Mouse (Mus musculus) ES-Bruce4 (cell line): ENCODE results near the gene Zfp52. TPM values are rescaled to one million over a fixed set of nuclear protein-coding genes. Genes with fewer than 3 reads are reported as not detected.

Source experiments
- H3K27ac ChIP-seq: 2 replicates; pipeline ENCODE4 v1.5.1; 2012; ENCODE audit warnings: low read length, inconsistent platforms; ENCODE audit not compliant: insufficient read depth
- H3K27me3 ChIP-seq: 2 replicates; pipeline ENCODE4 v1.6.1; 2012; ENCODE audit warnings: mild to moderate bottlenecking, low read length, inconsistent platforms; ENCODE audit not compliant: control insufficient read depth, poor library complexity, insufficient read depth, severe bottlenecking
- H3K36me3 ChIP-seq: 2 replicates; pipeline ENCODE4 v1.6.1; 2012; ENCODE audit warnings: inconsistent platforms, mild to moderate bottlenecking, low read length, moderate library complexity; ENCODE audit not compliant: control insufficient read depth, poor library complexity, insufficient read depth, severe bottlenecking
- H3K4me1 ChIP-seq: one replicate; pipeline ENCODE4 v1.8.1; 2011; ENCODE audit warnings: low read length; ENCODE audit not compliant: control insufficient read depth, insufficient read depth
- H3K4me3 ChIP-seq: 2 replicates; pipeline ENCODE4 v1.5.1; 2011; ENCODE audit warnings: low read depth, mild to moderate bottlenecking, low read length
- H3K9ac ChIP-seq: 2 replicates; pipeline ENCODE4 v1.6.1; 2012; ENCODE audit warnings: low read depth, mild to moderate bottlenecking, inconsistent platforms; ENCODE audit not compliant: poor library complexity, severe bottlenecking
- H3K9me3 ChIP-seq: replicated peaks from 2 replicates; pipeline ENCODE4 v1.6.1; 2012; ENCODE audit warnings: mild to moderate bottlenecking, low read length, inconsistent platforms; ENCODE audit not compliant: control insufficient read depth, poor library complexity, insufficient read depth, severe bottlenecking
- CTCF ChIP-seq: IDR thresholded peaks from one replicate; pipeline ENCODE4 v1.8.1; 2011; ENCODE audit warnings: low read depth, low read length
- EP300 ChIP-seq: IDR thresholded peaks from 2 replicates; pipeline ENCODE4 v1.6.1; 2011; ENCODE audit warnings: low read depth, low read length; ENCODE audit not compliant: insufficient read depth
- POLR2A ChIP-seq: IDR thresholded peaks from one replicate; pipeline ENCODE4 v1.8.1; 2011; ENCODE audit warnings: low read length; ENCODE audit not compliant: insufficient read depth
- polyA plus RNA-seq: library from polyadenylated mRNA; stranded (reverse); fragments of >200 nt; gene quantifications from 2 replicates; pipeline ENCODE4 v1.2.4, GENCODE M21; 2011; ENCODE audit warnings: low read depth; ENCODE audit not compliant: missing spikeins, insufficient read depth, insufficient read length

Gene Zfp52
- polyA plus RNA-seq, 1 experiment, result 10.5 TPM

- Histone ChIP-seq H3K4me1 (no peaks in the 10 kb centered on the region), H3K4me3 (no peak overlapping the region), H3K36me3 (no peaks in the 10 kb centered on the region), H3K9me3 (no peaks in the 10 kb centered on the region), H3K27ac (peak overlapping the region; percentile 21; the same call in 1 of the 2 replicates), H3K27me3 (no peaks in the 10 kb centered on the region), H3K9ac (no peak overlapping the region)
- TF ChIP-seq CTCF (no peak), POLR2A (no peak), EP300 (no peak)
These were observed 761 bp upstream of the Zfp52 start for GRCm38 (mm10) chr17:21534460-21535095.

GRCm38 (mm10) chr17:21536096-21536495 is 757 bp downstream of the Zfp52 start:
- H3K4me1 ChIP-seq, result no peaks in the 10 kb centered on the region
- H3K36me3 ChIP-seq, result no peaks in the 10 kb centered on the region
- no peak overlapping the region for H3K27ac ChIP-seq
- no peak for TF ChIP-seq CTCF
- no peak for TF ChIP-seq EP300
- no peak for TF ChIP-seq POLR2A
- H3K27me3 ChIP-seq, result no peaks in the 10 kb centered on the region
- peak overlapping the region; percentile 90 for H3K4me3 ChIP-seq
- H3K9me3 ChIP-seq, result no peaks in the 10 kb centered on the region
- peak overlapping the region; percentile 59 for H3K9ac ChIP-seq

GRCm38 (mm10) chr17:21536676-21537075 is 1.3 kb downstream of the Zfp52 start:
- H3K9me3 ChIP-seq, result no peaks in the 10 kb centered on the region
- no peak for TF ChIP-seq POLR2A
- TF ChIP-seq CTCF, result no peak
- TF ChIP-seq EP300, result no peak
- H3K27ac ChIP-seq, result no peak overlapping the region
- no peaks in the 10 kb centered on the region for H3K36me3 ChIP-seq
- H3K27me3 ChIP-seq, result no peaks in the 10 kb centered on the region
- no peak overlapping the region for H3K4me3 ChIP-seq
- H3K9ac ChIP-seq, result peak overlapping the region; percentile 59
- H3K4me1 ChIP-seq, result no peaks in the 10 kb centered on the region

- no peaks in the 10 kb centered on the region for H3K4me1 ChIP-seq
- no peak overlapping the region for H3K27ac ChIP-seq
- no peak overlapping the region for H3K4me3 ChIP-seq
- no peaks in the 10 kb centered on the region for H3K9me3 ChIP-seq
- TF ChIP-seq POLR2A (no peak), CTCF (no peak), EP300 (no peak)
- H3K9ac ChIP-seq, result no peak overlapping the region
- no peaks in the 10 kb centered on the region; the same call in 1 of the 2 replicates for H3K36me3 ChIP-seq
- no peaks in the 10 kb centered on the region for H3K27me3 ChIP-seq
These were observed 22.5 kb downstream of the Zfp52 start for GRCm38 (mm10) chr17:21557831-21558230.

- no peaks in the 10 kb centered on the region for H3K9me3 ChIP-seq
- H3K9ac ChIP-seq, result peak overlapping the region; percentile 35
- no peak overlapping the region for H3K27ac ChIP-seq
- H3K4me1 ChIP-seq, result no peaks in the 10 kb centered on the region
- H3K4me3 ChIP-seq, result no peak overlapping the region
- no peaks in the 10 kb centered on the region for H3K27me3 ChIP-seq
- TF ChIP-seq CTCF (no peak), EP300 (no peak), POLR2A (no peak)
- H3K36me3 ChIP-seq, result no peaks in the 10 kb centered on the region
These were observed 30.9 kb downstream of the Zfp52 start for GRCm38 (mm10) chr17:21566220-21566619.

GRCm38 (mm10) chr17:21566728-21567349 is 31.5 kb downstream of the Zfp52 start, which contains the start of gene Zfp948:
Zfp948 (plus strand) TSS chr17:21567008.
- H3K27ac ChIP-seq, result no peak within 1 kb of the TSS
- peak within 1 kb of the TSS; percentile 87 for H3K4me3 ChIP-seq
- H3K36me3 ChIP-seq, result no peaks in the 10 kb centered on the region
- H3K9ac ChIP-seq, result peak within 1 kb of the TSS; percentile 35
- H3K27me3 ChIP-seq, result no peaks in the 10 kb centered on the region
- no peaks in the 10 kb centered on the region for H3K4me1 ChIP-seq
- no peaks in the 10 kb centered on the region for H3K9me3 ChIP-seq
- 0 out of 2 replicates have a peak, but pooled peaks have one; percentile 58 for TF ChIP-seq EP300
- no peak for TF ChIP-seq POLR2A
